Mouse (Mus musculus) midbrain, postnatal 0 days (tissue): ENCODE measurements around the gene Tbrg1. TPM values are rescaled to one million over a fixed set of nuclear protein-coding genes. Genes with fewer than 3 reads are reported as not detected.
A peak's percentile ranks its signal among the peaks of the same experiment; 100 is the strongest.

Experiments
- ATAC-seq: fragments of 200-750 bp; cut with Nextera tagmentation; 2 replicates; pipeline ENCODE4 v1.8.0; 2017; ENCODE audit warnings: moderate number of reproducible peaks, mild to moderate bottlenecking, moderate TSS enrichment, moderate library complexity; ENCODE audit not compliant: low FRiP score
- DNase-seq: peaks from one replicate; pipeline ENCODE4 v3.0.0-alpha.2; 2015; ENCODE audit warnings: low spot score
- H3K27ac ChIP-seq: fragments of 300-500 bp; sonication (generic); 2 replicates; pipeline ENCODE4 v1.5.1; 2014; ENCODE audit warnings: low read depth, mild to moderate bottlenecking, low read length, mixed read lengths
- H3K27me3 ChIP-seq: fragments of 300-500 bp; sonication (generic); 2 replicates; pipeline ENCODE4 v1.6.1; 2014; ENCODE audit warnings: low read length, control low read depth, mixed read lengths; ENCODE audit not compliant: insufficient read depth
- H3K36me3 ChIP-seq: fragments of 300-500 bp; sonication (generic); 2 replicates; pipeline ENCODE4 v1.6.1; 2014; ENCODE audit warnings: low read length, control low read depth, mixed read lengths; ENCODE audit not compliant: insufficient read depth
- H3K4me1 ChIP-seq: fragments of 300-500 bp; sonication (generic); 2 replicates; pipeline ENCODE4 v1.6.1; 2014; ENCODE audit warnings: mild to moderate bottlenecking, control low read depth, antibody characterized with exemption, low read length, mixed read lengths; ENCODE audit not compliant: insufficient read depth
- H3K4me2 ChIP-seq: fragments of 300-500 bp; sonication (generic); 2 replicates; pipeline ENCODE4 v1.6.1; 2014; ENCODE audit warnings: low read depth, mild to moderate bottlenecking, low read length, mixed read lengths; ENCODE audit not compliant: poor library complexity, severe bottlenecking
- H3K4me3 ChIP-seq: fragments of 300-500 bp; sonication (generic); 2 replicates; pipeline ENCODE4 v1.5.1; 2014; ENCODE audit warnings: low read depth, mild to moderate bottlenecking, low read length, moderate library complexity
- H3K9ac ChIP-seq: fragments of 300-500 bp; sonication (generic); replicated peaks from 2 replicates; pipeline ENCODE4 v1.6.1; 2014; ENCODE audit warnings: mild to moderate bottlenecking, low read length, moderate library complexity, mixed read lengths; ENCODE audit not compliant: poor library complexity, severe bottlenecking
- H3K9me3 ChIP-seq: fragments of 300-500 bp; sonication (generic); 2 replicates; pipeline ENCODE4 v1.6.1; 2016; ENCODE audit warnings: low read length, control low read depth
- CTCF ChIP-seq: IDR thresholded peaks from 2 replicates; pipeline ENCODE4 v1.5.1; 2016; ENCODE audit warnings: antibody characterized with exemption, mild to moderate bottlenecking
- WGBS: fragments of 180-500 bp; shearing (Covaris S2); extraction: QIAGEN DNeasy Blood & Tissue Kit; methylation state at CpG from one replicate; pipeline ENCODE4 v1.1.7; 2014; 5-methylcytosine and 5-hydroxymethylcytosine counted together
- polyA plus RNA-seq: library from polyadenylated mRNA; unstranded; fragments of >200 nt; fragmentation: Nextera tagmentation; extraction: Ambion mirVana; gene quantifications from 2 replicates; pipeline ENCODE4 v1.2.1, GENCODE M21; 2015
- total RNA-seq: library from RNA; depleted of rRNA; stranded (reverse); fragments of >200 nt; gene quantifications from 2 replicates; pipeline ENCODE4 v1.2.3, GENCODE M21; 2014

The Tbrg1 gene
- total and polyA plus RNA-seq, 2 experiments from 2014 or later, result 55.7 to 94.4 TPM

DNA sequence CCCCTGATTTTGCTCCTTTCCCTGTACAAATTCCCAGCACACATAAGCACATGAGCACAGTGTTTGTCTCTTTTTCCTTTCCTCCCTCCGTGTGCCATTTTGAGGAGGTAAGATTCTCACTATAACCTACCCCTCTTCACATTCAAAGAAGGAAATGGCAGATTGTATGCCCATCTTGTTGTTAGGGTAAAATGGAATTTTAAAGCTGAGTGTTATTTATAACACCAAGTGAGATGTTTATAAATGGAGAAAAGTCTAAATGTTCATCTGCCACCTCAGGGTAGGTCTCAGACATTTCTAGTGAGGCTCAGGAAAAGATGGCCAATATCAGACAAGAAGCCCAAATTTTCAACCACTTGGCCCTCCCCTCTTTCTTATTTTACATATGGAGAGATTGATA, 32.6 kb downstream of the Tbrg1 start:
- Histone ChIP-seq H3K9me3 (no peaks in the 10 kb centered on the region), H3K4me1 (peaks cover 18% of the 10 kb centered on the region), H3K36me3 (no peaks in the 10 kb centered on the region), H3K27me3 (no peaks in the 10 kb centered on the region), H3K9ac (no peak overlapping the region), H3K27ac (no peak overlapping the region; the same call in 1 of the 2 replicates), H3K4me2 (no peak overlapping the region), H3K4me3 (no peak overlapping the region)
- TF ChIP-seq CTCF, result no peak
- DNase-seq (no peak), ATAC-seq (no peak)
- 83% methylated on average over 1 of the region's 1 CpGs for WGBS

DNA sequence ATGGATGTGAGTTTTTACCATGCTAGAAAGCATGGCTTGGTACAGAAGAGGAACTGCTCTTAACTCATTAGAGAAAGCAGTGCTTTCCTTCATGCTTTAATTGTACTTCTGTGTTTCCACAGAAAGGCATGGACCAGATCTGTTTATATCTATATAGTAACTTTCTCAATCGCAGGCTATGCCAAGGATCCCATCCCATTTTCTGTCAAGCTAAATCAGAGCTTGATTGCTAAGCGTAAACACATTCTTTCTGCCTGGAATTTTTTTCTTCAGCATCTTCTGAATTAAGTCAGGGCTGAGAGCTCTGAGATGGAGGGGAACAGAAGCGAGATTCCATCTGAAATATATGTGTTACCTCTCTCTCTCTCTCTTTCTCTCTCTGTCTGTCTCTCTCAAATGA, 33.1 kb downstream of the Tbrg1 start:
- DNase-seq (no peak), ATAC-seq (no peak)
- Histone ChIP-seq H3K4me2 (no peak overlapping the region), H3K4me3 (no peak overlapping the region), H3K9me3 (no peaks in the 10 kb centered on the region), H3K36me3 (no peaks in the 10 kb centered on the region), H3K27ac (no peak overlapping the region), H3K4me1 (peaks cover 18% of the 10 kb centered on the region), H3K27me3 (no peaks in the 10 kb centered on the region), H3K9ac (no peak overlapping the region)
- no peak for TF ChIP-seq CTCF
- WGBS, result 83% methylated on average over 3 of the region's 3 CpGs

DNA sequence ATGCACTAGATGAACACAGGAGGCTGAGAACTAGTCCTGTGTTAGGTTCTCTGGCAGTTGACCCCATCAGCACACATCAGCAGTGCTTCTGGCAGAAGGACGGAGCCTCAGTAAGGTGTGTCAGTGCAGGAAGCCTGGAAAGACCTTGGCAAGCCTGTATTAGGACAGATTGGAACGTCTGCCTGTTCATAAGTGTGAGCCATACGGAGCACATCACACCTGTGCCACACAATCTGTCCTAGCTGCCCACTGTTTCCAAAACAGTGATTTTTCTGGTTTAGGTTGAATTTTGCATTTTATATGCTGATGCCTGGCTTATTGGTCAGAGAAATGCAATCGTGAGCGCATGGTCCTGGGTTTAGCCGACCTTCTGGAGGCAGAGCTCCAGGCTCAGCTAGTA, 35.8 kb downstream of the Tbrg1 start:
- ATAC-seq, result no peak
- Histone ChIP-seq H3K27ac (no peak overlapping the region), H3K36me3 (no peaks in the 10 kb centered on the region), H3K9ac (no peak overlapping the region), H3K9me3 (no peaks in the 10 kb centered on the region), H3K27me3 (no peaks in the 10 kb centered on the region), H3K4me2 (no peak overlapping the region), H3K4me1 (peaks cover 15% of the 10 kb centered on the region), H3K4me3 (no peak overlapping the region)
- 87% methylated on average over 6 of the region's 6 CpGs for WGBS
- no peak for TF ChIP-seq CTCF
- DNase-seq, result peak; percentile 14

DNA sequence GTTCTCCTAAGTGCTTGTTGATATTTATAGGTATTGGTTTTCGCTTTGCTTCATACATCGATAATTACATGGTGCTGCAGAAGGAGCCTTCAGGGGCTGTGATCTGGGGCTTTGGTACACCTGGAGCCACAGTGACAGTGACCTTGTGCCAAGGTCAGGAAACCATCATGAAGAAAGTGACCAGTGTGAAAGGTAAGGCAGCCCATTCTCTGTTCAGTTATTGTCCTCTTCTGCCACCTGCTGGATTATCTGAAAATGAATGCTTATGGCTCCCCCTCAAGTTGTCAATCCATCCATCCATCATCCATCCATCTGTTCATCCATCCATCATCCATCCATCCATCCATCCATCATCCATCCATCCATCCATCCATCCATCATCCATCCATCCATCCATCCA, 40.3 kb downstream of the Tbrg1 start:
- Histone ChIP-seq H3K4me3 (no peak overlapping the region), H3K9me3 (no peaks in the 10 kb centered on the region), H3K4me2 (no peak overlapping the region), H3K36me3 (no peaks in the 10 kb centered on the region), H3K27ac (no peak overlapping the region), H3K9ac (no peak overlapping the region), H3K27me3 (no peaks in the 10 kb centered on the region), H3K4me1 (no peaks in the 10 kb centered on the region; the same call in 1 of the 2 replicates)
- WGBS, result 52% methylated on average over 2 of the region's 2 CpGs
- no peak for ATAC-seq
- peak; percentile 64 for DNase-seq
- peak; percentile 82 for TF ChIP-seq CTCF

DNA sequence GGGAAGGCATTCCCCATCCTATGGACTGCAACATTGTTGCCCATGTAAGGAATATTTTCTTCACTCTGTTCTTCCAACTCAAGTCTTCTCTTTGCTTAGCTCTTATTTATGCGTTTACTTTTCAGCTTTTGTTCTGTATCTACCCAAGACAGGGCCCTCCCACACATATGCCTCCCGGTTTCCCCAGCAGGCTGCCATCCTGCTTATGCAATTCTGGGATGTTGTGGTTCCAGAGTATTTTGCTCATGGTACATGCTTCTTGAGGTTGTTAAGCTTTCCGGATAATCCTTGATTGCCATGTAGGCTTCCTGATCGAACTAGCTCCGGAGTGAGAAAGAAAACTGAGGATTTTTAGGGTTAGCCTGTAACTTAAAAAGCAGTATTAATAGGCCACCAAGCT, 41.9 kb downstream of the Tbrg1 start:
- DNase-seq, result no peak
- no peak overlapping the region for H3K27ac ChIP-seq
- H3K27me3 ChIP-seq, result no peaks in the 10 kb centered on the region
- no peak for TF ChIP-seq CTCF
- no peaks in the 10 kb centered on the region for H3K36me3 ChIP-seq
- H3K9me3 ChIP-seq, result no peaks in the 10 kb centered on the region
- no peak for ATAC-seq
- H3K9ac ChIP-seq, result no peak overlapping the region
- H3K4me1 ChIP-seq, result no peaks in the 10 kb centered on the region; the same call in 1 of the 2 replicates
- no peak overlapping the region for H3K4me2 ChIP-seq
- WGBS, result 55% methylated on average over 5 of the region's 5 CpGs
- H3K4me3 ChIP-seq, result no peak overlapping the region

DNA sequence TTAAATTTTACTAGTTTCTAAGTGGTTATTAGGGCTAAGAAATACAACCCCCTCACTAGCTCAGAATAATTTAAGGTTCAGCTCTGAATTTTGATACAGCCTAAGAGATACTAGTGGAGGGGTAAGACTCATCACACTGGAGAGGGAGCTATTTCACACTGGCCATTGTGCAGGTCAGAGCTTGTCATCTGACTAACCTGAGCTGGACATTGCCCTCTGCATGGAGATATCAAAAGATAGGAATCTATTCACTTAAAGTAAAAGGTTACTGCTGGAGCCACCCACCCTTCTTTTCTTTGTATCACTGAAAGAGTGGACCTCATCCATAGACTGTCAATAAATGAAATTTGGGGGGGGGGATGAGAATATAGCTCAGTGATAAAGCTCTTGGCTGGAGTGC, 42.8 kb downstream of the Tbrg1 start:
- H3K27me3 ChIP-seq, result no peaks in the 10 kb centered on the region
- no peak overlapping the region for H3K9ac ChIP-seq
- peak overlapping the region; percentile 47; the same call in 1 of the 2 replicates for H3K4me3 ChIP-seq
- no peak for TF ChIP-seq CTCF
- H3K9me3 ChIP-seq, result no peaks in the 10 kb centered on the region
- peak overlapping the region; percentile 91; the same call in 1 of the 2 replicates for H3K27ac ChIP-seq
- no peaks in the 10 kb centered on the region for H3K36me3 ChIP-seq
- DNase-seq (no peak), ATAC-seq (0 out of 2 replicates have a peak, but pooled peaks have one; percentile 1)
- H3K4me2 ChIP-seq, result peak overlapping the region; percentile 80
- no peaks in the 10 kb centered on the region; the same call in 1 of the 2 replicates for H3K4me1 ChIP-seq
